Mouse (Mus musculus) thymus, adult 2 months (tissue): ENCODE measurements around the gene Steap2.

Experiments used
- CTCF ChIP-seq: fragments of 200-500 bp; IDR thresholded peaks from 2 replicates; pipeline ENCODE4 v1.5.1; 2012; ENCODE audit warnings: mild to moderate bottlenecking, control low read depth, low read length, moderate library complexity, borderline replicate concordance; ENCODE audit not compliant: control insufficient read depth, poor library complexity, insufficient read depth; ENCODE audit errors: extremely low read depth
- POLR2A ChIP-seq: fragments of 200-500 bp; IDR thresholded peaks from 2 replicates; pipeline ENCODE4 v1.6.1; 2012; ENCODE audit warnings: mild to moderate bottlenecking, low read length, control low read depth, moderate library complexity; ENCODE audit not compliant: control insufficient read depth, poor library complexity, insufficient read depth; ENCODE audit errors: extremely low read depth

DNA sequence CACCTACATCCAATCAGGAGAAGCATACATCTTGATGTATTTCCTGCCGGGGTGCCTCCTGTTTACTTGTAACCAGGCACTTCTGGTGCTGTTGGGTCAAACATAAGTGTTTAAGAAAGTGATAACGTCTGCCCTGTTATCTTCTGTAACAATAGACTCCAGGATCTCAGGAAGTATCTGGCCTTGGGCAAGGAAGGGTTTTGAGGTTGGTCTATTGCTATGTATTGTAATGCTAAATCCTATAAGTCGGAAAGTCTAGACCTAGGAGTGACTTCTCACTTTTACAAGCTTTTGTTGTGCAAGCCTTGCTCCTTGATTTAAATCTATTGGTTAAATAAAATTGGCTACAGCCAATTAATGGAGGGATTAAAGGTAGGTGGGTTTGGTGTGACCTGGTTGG lies 4.5 kb upstream of the Steap2 start:
- TF ChIP-seq POLR2A, result no peak
- TF ChIP-seq CTCF, result no peak
